9 mouse cellular contexts compared by ENCODE assay signal in the genomic region with DNA sequence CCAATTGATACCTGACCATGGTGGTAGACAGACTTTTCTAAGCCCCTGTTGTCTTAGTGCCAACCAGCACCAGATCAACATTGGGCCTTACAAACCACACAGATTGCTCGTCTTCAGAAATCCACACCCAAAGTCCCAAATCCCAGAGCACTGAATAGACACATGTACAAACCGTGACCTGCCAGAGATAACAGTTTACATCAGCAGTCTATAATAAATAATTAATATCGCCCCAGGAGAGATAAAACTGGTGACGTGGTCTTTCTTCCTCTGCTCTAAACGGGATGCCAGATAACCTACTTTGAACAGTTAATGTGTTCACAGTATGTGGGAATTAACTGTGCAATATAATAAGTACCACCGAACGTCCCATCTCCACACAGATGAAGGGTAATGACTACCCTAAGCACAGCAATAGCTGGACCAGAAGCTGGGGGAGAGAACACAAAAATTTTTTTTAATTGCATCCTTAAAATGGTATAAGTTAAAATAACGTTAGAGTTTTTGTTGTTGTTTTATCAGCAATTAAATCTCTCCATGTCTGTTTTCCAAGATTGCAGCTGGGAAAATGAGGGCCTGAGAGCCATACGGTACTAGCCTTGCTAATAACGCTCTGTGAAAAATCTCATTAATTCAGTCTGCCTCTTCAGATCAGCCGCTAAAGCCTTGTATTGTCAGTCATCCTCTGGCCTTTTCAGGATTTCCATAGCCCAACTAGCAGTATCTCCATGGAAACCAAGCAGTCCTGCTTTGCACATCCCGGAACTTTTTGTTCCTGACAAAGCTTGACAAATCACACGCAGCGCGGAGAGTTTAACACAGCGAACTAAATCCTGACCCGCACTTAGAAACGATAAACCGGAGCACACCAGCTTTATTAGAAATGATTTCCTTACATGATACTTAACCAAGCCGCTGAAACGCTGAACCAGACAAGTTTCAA.
A peak's percentile ranks its signal among the peaks of the same experiment; 100 is the strongest.
DNase-seq lines count a peak whose midpoint lies in the region; ATAC-seq and TF ChIP-seq lines count a peak whose summit lies in the region.
"Had no signal": no experiment of that assay in that cellular context is flagged by ENCODE, and none has a peak within 500 bp of the region (broad histone marks: within the 10 kb centered on the region; RNA-seq: fewer than 3 reads in every experiment).

No protein-coding gene starts in this region.

- DNase-seq in kidney, postnatal 0 days (ENCODE audit: low spot score): peak; percentile 57
- no peak for DNase-seq in kidney, adult 2 months
- peak; percentile 13 to 15 for DNase-seq in frontal cortex, postnatal 25 days (ENCODE audit: low spot score in 2 of 2)
- peak; percentile 45 to 81 for DNase-seq in layer of hippocampus, adult 18-20 months (ENCODE audit: low spot score in 2 of 2)
- DNase-seq in midbrain, embryonic 14.5 days: peak; percentile 92
- no peak for DNase-seq in ovary, postnatal 36 days (ENCODE audit: low spot score)
- no peak for DNase-seq in thymus, postnatal 36 days
- DNase-seq in cerebellum, adult 11-12 months: no peak

- peak overlapping the region; percentile 18; the same call in 1 of the 2 replicates for H3K4me2 ChIP-seq in kidney, postnatal 0 days (ENCODE audit: low read length)
- H3K4me2 ChIP-seq in midbrain, embryonic 14.5 days (ENCODE audit: low read length): peak overlapping the region; percentile 57

- H3K27me3 ChIP-seq in kidney, postnatal 0 days (ENCODE audit: insufficient read depth, low read length): 0 out of 2 replicates have a peak, but pooled peaks cover 3% of the 10 kb centered on the region
- no peaks in the 10 kb centered on the region for H3K27me3 ChIP-seq in kidney, adult 2 months (replicated peaks; ENCODE audit: control insufficient read depth, insufficient read depth, low read length)
- peaks cover 25% of the 10 kb centered on the region for H3K27me3 ChIP-seq in midbrain, embryonic 14.5 days (ENCODE audit: control insufficient read depth, insufficient read depth, low read length)

- H3K27ac ChIP-seq in kidney, postnatal 0 days: no peak overlapping the region
- no peak overlapping the region for H3K27ac ChIP-seq in kidney, adult 2 months (ENCODE audit: insufficient read depth, low read depth, low read length)
- peak overlapping the region; percentile 78 for H3K27ac ChIP-seq in midbrain, embryonic 14.5 days (replicated peaks; ENCODE audit: low read depth, low read length)

- ATAC-seq in kidney, postnatal 0 days (replicated peaks; ENCODE audit: low FRiP score, low read depth): no peak
- ATAC-seq in midbrain, embryonic 14.5 days (ENCODE audit: low FRiP score, low TSS enrichment): peak; percentile 90

- no peak for TF ChIP-seq CTCF in kidney, postnatal 0 days (IDR thresholded peaks at IDR 0.05; ENCODE audit: low read depth)
- TF ChIP-seq CTCF in kidney, adult 2 months (conservative IDR thresholded peaks at IDR 0.05; ENCODE audit: insufficient read depth, insufficient read length, low read depth, low read length): no peak

- 31% methylated on average over 21 of the region's 21 CpGs for WGBS in kidney, postnatal 0 days
- WGBS in kidney, adult 2 months: 53% methylated on average over 21 of the region's 21 CpGs
- WGBS in midbrain, embryonic 14.5 days: 1% methylated on average over 21 of the region's 21 CpGs

- H3K9ac ChIP-seq in kidney, postnatal 0 days (ENCODE audit: low read depth, low read length): no peak overlapping the region
- H3K9ac ChIP-seq in midbrain, embryonic 14.5 days (replicated peaks; ENCODE audit: low read length): no peak overlapping the region

- H3K36me3 ChIP-seq in kidney, postnatal 0 days (ENCODE audit: insufficient read depth, low read length): no peaks in the 10 kb centered on the region
- H3K36me3 ChIP-seq in kidney, adult 2 months (ENCODE audit: control insufficient read depth, insufficient read depth, low read length): no peaks in the 10 kb centered on the region
- no peaks in the 10 kb centered on the region for H3K36me3 ChIP-seq in midbrain, embryonic 14.5 days (ENCODE audit: control insufficient read depth, insufficient read depth, low read length)

- no peaks in the 10 kb centered on the region for H3K4me1 ChIP-seq in kidney, postnatal 0 days (replicated peaks; ENCODE audit: insufficient read depth, low read length)
- H3K4me1 ChIP-seq in kidney, adult 2 months (ENCODE audit: control insufficient read depth, insufficient read depth, low read length): no peaks in the 10 kb centered on the region
- peaks cover 37% of the 10 kb centered on the region for H3K4me1 ChIP-seq in midbrain, embryonic 14.5 days (ENCODE audit: control insufficient read depth, insufficient read depth, low read length)

- H3K9me3 ChIP-seq in kidney, postnatal 0 days (replicated peaks; ENCODE audit: low read length): no peaks in the 10 kb centered on the region
- H3K9me3 ChIP-seq in midbrain, embryonic 14.5 days (ENCODE audit: control insufficient read depth, low read length): no peaks in the 10 kb centered on the region

- TF ChIP-seq POLR2A in kidney, adult 2 months (IDR thresholded peaks at IDR 0.05; ENCODE audit: low read depth, low read length): no peak

- no peak overlapping the region for H3K4me3 ChIP-seq in kidney, postnatal 0 days (replicated peaks; ENCODE audit: low read depth, low read length)
- H3K4me3 ChIP-seq in kidney, adult 2 months (ENCODE audit: insufficient read depth, low read depth, low read length): no peak overlapping the region
- H3K4me3 ChIP-seq in midbrain, embryonic 14.5 days (replicated peaks; ENCODE audit: low read depth, low read length): no peak overlapping the region
- H3K4me3 ChIP-seq: myocyte had no signal

Comparison
In these comparisons a context has a peak if more than half of its experiments do, and no peak if none do; other contexts are left out.
1. DNase-seq: peak in kidney, postnatal 0 days (single experiment), frontal cortex, postnatal 25 days (2 of 2), layer of hippocampus, adult 18-20 months (2 of 2) and midbrain, embryonic 14.5 days (single experiment); none in kidney, adult 2 months (single experiment), ovary, postnatal 36 days (single experiment), thymus, postnatal 36 days (0 of 2) and cerebellum, adult 11-12 months (single experiment).